Mouse (Mus musculus) CD4-positive, CD25-positive, alpha-beta regulatory T cell, adult 2 months (primary cell): ENCODE measurements around the gene Als2cr12.
"Not testable (repeated sequence)": the region's sequence is repeated elsewhere in the genome, so short reads cannot be mapped to it uniquely, and the experiment has no call there.

Experiments used
- DNase-seq: peaks from one replicate; pipeline ENCODE4 v3.0.0-alpha.2; 2012; ENCODE audit warnings: low read depth, low spot score

Als2cr12 gene

GRCm38 (mm10) chr1:58690006-58690744, 5.6 kb downstream of the Als2cr12 start:
- no peak for DNase-seq

GRCm38 (mm10) chr1:58689426-58689825, 6.4 kb downstream of the Als2cr12 start:
- no peak for DNase-seq

GRCm38 (mm10) chr1:58678412-58678811, 17.4 kb downstream of the Als2cr12 start:
- not testable (repeated sequence) for DNase-seq

- peak; percentile 73 for DNase-seq
These were observed 18.2 kb downstream of the Als2cr12 start for GRCm38 (mm10) chr1:58677575-58677974.

GRCm38 (mm10) chr1:58675011-58675410, 20.8 kb downstream of the Als2cr12 start:
- no peak for DNase-seq

GRCm38 (mm10) chr1:58672116-58672515, 23.7 kb downstream of the Als2cr12 start:
- DNase-seq: no peak

GRCm38 (mm10) chr1:58669635-58670034, 26.2 kb downstream of the Als2cr12 start:
- DNase-seq: not testable (repeated sequence)

- DNase-seq: no peak
These were observed 27.6 kb downstream of the Als2cr12 start for GRCm38 (mm10) chr1:58668191-58668590.

GRCm38 (mm10) chr1:58663365-58663764, 32.4 kb downstream of the Als2cr12 start:
- DNase-seq: not testable (repeated sequence)

- not testable (repeated sequence) for DNase-seq
These were observed 33.1 kb downstream of the Als2cr12 start for GRCm38 (mm10) chr1:58662671-58663070.

- DNase-seq: peak; percentile 83
These were observed 43.0 kb downstream of the Als2cr12 start for GRCm38 (mm10) chr1:58652480-58653403.

- peak; percentile 63 for DNase-seq
These were observed 44.0 kb downstream of the Als2cr12 start for GRCm38 (mm10) chr1:58651571-58652456.

GRCm38 (mm10) chr1:58628847-58629246, 66.9 kb downstream of the Als2cr12 start:
- not testable (repeated sequence) for DNase-seq

- no peak for DNase-seq
These were observed 73.6 kb downstream of the Als2cr12 start for GRCm38 (mm10) chr1:58621996-58622748.

GRCm38 (mm10) chr1:58621251-58621650, 74.5 kb downstream of the Als2cr12 start:
- DNase-seq: no peak

GRCm38 (mm10) chr1:58618766-58619165, 77.0 kb downstream of the Als2cr12 start:
- peak; percentile 9 for DNase-seq

- DNase-seq: no peak
These were observed 77.7 kb downstream of the Als2cr12 start for GRCm38 (mm10) chr1:58617978-58618668.

GRCm38 (mm10) chr1:58617076-58617475, 78.7 kb downstream of the Als2cr12 start:
- DNase-seq: no peak

- DNase-seq: no peak
These were observed 79.6 kb downstream of the Als2cr12 start for GRCm38 (mm10) chr1:58616176-58616575.

- no peak for DNase-seq
These were observed 80.6 kb downstream of the Als2cr12 start for GRCm38 (mm10) chr1:58615146-58615545.
